Mouse (Mus musculus): ENCODE results near the gene Fam8a1.

- TF ChIP-seq POLR2AphosphoS2 (IDR thresholded peaks at IDR 0.05; ENCODE audit: low read length) (no peak), CTCF (IDR thresholded peaks at IDR 0.05 in 2 of 3, conservative IDR thresholded peaks at IDR 0.05 in 1 of 3; ENCODE audit: control insufficient read depth in 1 of 3, insufficient read depth in 1 of 3, low read depth in 2 of 3, low read length in 3 of 3, poor library complexity in 1 of 3, severe bottlenecking in 1 of 3) (no peak)
Observed at GRCm38 (mm10) chr13:46683370-46683769, 14.0 kb downstream of the Fam8a1 start.

Measured in MEL (cell line).